Mouse (Mus musculus) gastrocnemius, adult 2 months (tissue): ENCODE results near the gene Mrps26. TPM values are rescaled to one million over a fixed set of nuclear protein-coding genes. Genes with fewer than 3 reads are reported as not detected.
"Not testable (repeated sequence)": the region's sequence is repeated elsewhere in the genome, so short reads cannot be mapped to it uniquely, and the experiment has no call there.

Experiments
- DNase-seq: peaks from one replicate; pipeline ENCODE4 v3.0.0; 2022
- H3K27ac ChIP-seq: fragments of 200-600 bp; 2 replicates; pipeline ENCODE4 v1.8.1; 2022; ENCODE audit warnings: mild to moderate bottlenecking
- H3K4me3 ChIP-seq: fragments of 200-600 bp; 2 replicates; pipeline ENCODE4 v1.8.1; 2022; ENCODE audit warnings: mild to moderate bottlenecking, moderate library complexity
- CTCF ChIP-seq: fragments of 200-600 bp; IDR thresholded peaks from 2 replicates; pipeline ENCODE4 v1.8.1; 2022; ENCODE audit warnings: antibody characterized with exemption, mild to moderate bottlenecking, moderate library complexity
- intact Hi-C: fragments of 180-260 bp; cut with DNase I; formaldehyde crosslinking; loops from one replicate; pipeline ENCODE4 v1.15.1; 2025
- long read RNA-seq, 2 experiments: library from polyadenylated mRNA; stranded (forward); transcript quantifications; one replicate each; pipeline ENCODE4 v2.0.0; 2021
- total RNA-seq, 2 experiments: library from RNA; stranded (reverse); gene quantifications; 2 replicates each; pipeline ENCODE4 v1.2.3; 2021

Mrps26 gene
- 10 to 100 TPM; 44.7 to 53.9 TPM for total RNA-seq
- long read RNA-seq, experiment 1, full-length matches to known transcripts = 65 of 66 reads
- long read RNA-seq, experiment 1, partial matches to known transcripts = 1 of 66 reads
- long read RNA-seq, experiment 1, other reads (novel, unspliced or antisense) = 0 of 66 reads
- long read RNA-seq, experiment 2, full-length matches to known transcripts = 64 of 76 reads
- long read RNA-seq, experiment 2, partial matches to known transcripts = 11 of 76 reads
- long read RNA-seq, experiment 2, other reads (novel, unspliced or antisense) = 1 of 76 reads

GRCm38 (mm10) chr2:130563212-130564055 is at the start of gene Mrps26:
Gene Mrps26 (plus strand): TSS chr2:130563742.
- Histone ChIP-seq H3K4me3 (peak within 1 kb of the TSS; percentile 87), H3K27ac (peak within 1 kb of the TSS; percentile 93)
- peak; percentile 55 for TF ChIP-seq CTCF
- peak; percentile 96 for DNase-seq
- intact Hi-C loops = loop anchor here (5.0 kb wide), 1 partner anchor 204 kb away; no protein-coding TSS in a partner anchor

- Histone ChIP-seq H3K27ac (no peak overlapping the region), H3K4me3 (no peak overlapping the region)
- no peak for DNase-seq
- TF ChIP-seq CTCF = no peak
- intact Hi-C loops = no loop called here
These were observed 49.6 kb upstream of the Mrps26 start for GRCm38 (mm10) chr2:130513907-130514306.

- DNase-seq = no peak
- intact Hi-C loops = no loop called here
These were observed 47.8 kb upstream of the Mrps26 start for GRCm38 (mm10) chr2:130515791-130516190.

GRCm38 (mm10) chr2:130521927-130522326 is 41.6 kb upstream of the Mrps26 start:
- no peak for TF ChIP-seq CTCF
- Histone ChIP-seq H3K4me3 (no peak overlapping the region), H3K27ac (no peak overlapping the region)
- DNase-seq = no peak
- intact Hi-C loops = no loop called here

More at GRCm38 (mm10) chr2:130515791-130516190, 47.8 kb upstream of the Mrps26 start:
- no peak for TF ChIP-seq CTCF
- Histone ChIP-seq H3K27ac (no peak overlapping the region), H3K4me3 (no peak overlapping the region)

GRCm38 (mm10) chr2:130525480-130525879 is 38.1 kb upstream of the Mrps26 start:
- intact Hi-C loops, H3K27ac ChIP-seq, H3K4me3 ChIP-seq, DNase-seq: not testable (repeated sequence)

- no peak for TF ChIP-seq CTCF
- Histone ChIP-seq H3K4me3 (no peak overlapping the region), H3K27ac (no peak overlapping the region)
- intact Hi-C loops = no loop called here
- no peak for DNase-seq
These were observed 35.1 kb upstream of the Mrps26 start for GRCm38 (mm10) chr2:130528457-130528856.

GRCm38 (mm10) chr2:130529290-130529689 is 34.3 kb upstream of the Mrps26 start:
- intact Hi-C loops = no loop called here
- H3K27ac ChIP-seq = no peak overlapping the region
- no peak overlapping the region for H3K4me3 ChIP-seq
- TF ChIP-seq CTCF = no peak
- no peak for DNase-seq

GRCm38 (mm10) chr2:130529925-130530324 is 33.6 kb upstream of the Mrps26 start:
- Histone ChIP-seq H3K4me3 (no peak overlapping the region), H3K27ac (no peak overlapping the region)
- no peak for DNase-seq
- TF ChIP-seq CTCF = no peak
- intact Hi-C loops = no loop called here

GRCm38 (mm10) chr2:130532201-130532600 is 31.3 kb upstream of the Mrps26 start:
- Histone ChIP-seq H3K27ac (no peak overlapping the region), H3K4me3 (no peak overlapping the region)
- TF ChIP-seq CTCF = no peak
- intact Hi-C loops = no loop called here
- DNase-seq = no peak

- intact Hi-C loops = no loop called here
- Histone ChIP-seq H3K4me3 (no peak overlapping the region), H3K27ac (no peak overlapping the region)
- DNase-seq = no peak
- TF ChIP-seq CTCF = no peak
These were observed 28.5 kb upstream of the Mrps26 start for GRCm38 (mm10) chr2:130535017-130535416.

- TF ChIP-seq CTCF = no peak
- intact Hi-C loops = no loop called here
- no peak for DNase-seq
- Histone ChIP-seq H3K27ac (no peak overlapping the region), H3K4me3 (no peak overlapping the region)
These were observed 26.7 kb upstream of the Mrps26 start for GRCm38 (mm10) chr2:130536890-130537289.

GRCm38 (mm10) chr2:130538876-130539546 is 24.5 kb upstream of the Mrps26 start:
- TF ChIP-seq CTCF = no peak
- Histone ChIP-seq H3K27ac (no peak overlapping the region), H3K4me3 (no peak overlapping the region)
- intact Hi-C loops = no loop called here
- no peak for DNase-seq

- DNase-seq = no peak
- Histone ChIP-seq H3K4me3 (no peak overlapping the region), H3K27ac (no peak overlapping the region)
- TF ChIP-seq CTCF = no peak
- intact Hi-C loops = no loop called here
These were observed 23.3 kb upstream of the Mrps26 start for GRCm38 (mm10) chr2:130540266-130540665.
